Comparison of ENCODE assay signal across 8 mouse cellular contexts in genomic region chr15:32288480-32288879, GRCm38 (mm10). TPM values are rescaled to one million over a fixed set of nuclear protein-coding genes. Genes with fewer than 3 reads are reported as not detected.
DNase-seq lines count a peak whose midpoint lies in the region; ATAC-seq and TF ChIP-seq lines count a peak whose summit lies in the region.

No protein-coding gene starts in this region.

- H3K4me2 ChIP-seq in kidney, postnatal 0 days (ENCODE audit: low read length), result no peak overlapping the region

- no peaks in the 10 kb centered on the region for H3K9me3 ChIP-seq in kidney, postnatal 0 days (replicated peaks; ENCODE audit: low read length)

- DNase-seq in gastrocnemius, adult 2 months, result peak; percentile 49
- no peak for DNase-seq in gastrocnemius, adult 18-20 months (ENCODE audit: low spot score)
- peak; percentile 49 to 82 for DNase-seq in adrenal gland, adult (ENCODE audit: inconsistent age in 2 of 2, low spot score in 1 of 2)
- DNase-seq in gastrocnemius, postnatal 10 days, result peak; percentile 52
- peak; percentile 52 for DNase-seq in kidney, postnatal 0 days (ENCODE audit: low spot score)
- no peak for DNase-seq in right cerebral cortex, postnatal 36 days (ENCODE audit: low spot score in 2 of 2)
- no peak for DNase-seq in spleen, postnatal 14 days (ENCODE audit: low spot score in 2 of 2)
- no peak for DNase-seq in MN1 (ENCODE audit: low spot score)

- H3K9ac ChIP-seq in kidney, postnatal 0 days (ENCODE audit: low read depth, low read length), result no peak overlapping the region

- intact Hi-C loops in gastrocnemius, adult 2 months (cut with DNase I), result no loop called here

- peak overlapping the region; percentile 43 for H3K4me3 ChIP-seq in gastrocnemius, adult 2 months
- no peak overlapping the region for H3K4me3 ChIP-seq in kidney, postnatal 0 days (replicated peaks; ENCODE audit: low read depth, low read length)

- no peaks in the 10 kb centered on the region for H3K36me3 ChIP-seq in kidney, postnatal 0 days (ENCODE audit: insufficient read depth, low read length)

- H3K27me3 ChIP-seq in kidney, postnatal 0 days (ENCODE audit: insufficient read depth, low read length), result no peaks in the 10 kb centered on the region

- no peak for ATAC-seq in kidney, postnatal 0 days (replicated peaks; ENCODE audit: low FRiP score, low read depth)

- 19% methylated on average over 6 of the region's 6 CpGs for WGBS in kidney, postnatal 0 days

- TF ChIP-seq CTCF in gastrocnemius, adult 2 months (IDR thresholded peaks at IDR 0.05), result no peak
- no peak for TF ChIP-seq CTCF in kidney, postnatal 0 days (IDR thresholded peaks at IDR 0.05; ENCODE audit: low read depth)

- no peaks in the 10 kb centered on the region for H3K4me1 ChIP-seq in kidney, postnatal 0 days (replicated peaks; ENCODE audit: insufficient read depth, low read length)

- H3K27ac ChIP-seq in gastrocnemius, adult 2 months, result peak overlapping the region; percentile 13; the same call in 1 of the 2 replicates
- no peak overlapping the region for H3K27ac ChIP-seq in kidney, postnatal 0 days

RNA-seq across cellular contexts. Expression of gene Sema5a, which starts 43.9 kb away (rescaled TPM):
- 1 to 10 TPM; 1.4 to 3.1 TPM for total RNA-seq in gastrocnemius, adult 2 months (2021)
- 1 to 10 TPM; 2.3 to 2.9 TPM for total RNA-seq in gastrocnemius, adult 18-20 months (2021)
- total RNA-seq in gastrocnemius, postnatal 10 days (2021), result 10 to 100 TPM; 20.7 to 27.4 TPM
- polyA plus RNA-seq in kidney, postnatal 0 days (2015; fragmentation: Nextera tagmentation; extraction: Ambion mirVana), result 21.0 and 22.1 TPM in 2 replicates

Comparison
In these comparisons a context has a peak if more than half of its experiments do, and no peak if none do; other contexts are left out.
1. DNase-seq: peak in gastrocnemius, adult 2 months (single experiment), adrenal gland, adult (2 of 2), gastrocnemius, postnatal 10 days (single experiment) and kidney, postnatal 0 days (single experiment); none in gastrocnemius, adult 18-20 months (single experiment), right cerebral cortex, postnatal 36 days (0 of 2), spleen, postnatal 14 days (0 of 2) and MN1 (single experiment).
2. RNA of gene Sema5a, which starts 43.9 kb away (total RNA-seq): 20.7 to 27.4 TPM in gastrocnemius, postnatal 10 days; 1.4 to 3.1 TPM in gastrocnemius, adult 2 months and 2.3 to 2.9 TPM in gastrocnemius, adult 18-20 months; every median in the first group is over 4 times any median in the second.